Mouse (Mus musculus): ENCODE data around the gene Dner. TPM values are rescaled to one million over a fixed set of nuclear protein-coding genes. Genes with fewer than 3 reads are reported as not detected.

The Dner gene
- polyA plus RNA-seq, 1 experiment, result not detected

GRCm38 (mm10) chr1:84488546-84488945 lies 207.5 kb downstream of the Dner start:
- H3K4me3 ChIP-seq (replicated peaks), result no peak overlapping the region
- H3K36me3 ChIP-seq (ENCODE audit: control insufficient read depth), result no peaks in the 10 kb centered on the region
- no peaks in the 10 kb centered on the region for H3K27me3 ChIP-seq (ENCODE audit: control insufficient read depth)
- no peaks in the 10 kb centered on the region; the same call in 1 of the 2 replicates for H3K9me3 ChIP-seq (ENCODE audit: control insufficient read depth, low read length)
- no peak for TF ChIP-seq GATA1 (IDR thresholded peaks at IDR 0.05; ENCODE audit: low read length)
- no peak for TF ChIP-seq TAL1 (IDR thresholded peaks at IDR 0.05; ENCODE audit: low read length)
- no peaks in the 10 kb centered on the region for H3K4me1 ChIP-seq (ENCODE audit: control insufficient read depth)

DNA sequence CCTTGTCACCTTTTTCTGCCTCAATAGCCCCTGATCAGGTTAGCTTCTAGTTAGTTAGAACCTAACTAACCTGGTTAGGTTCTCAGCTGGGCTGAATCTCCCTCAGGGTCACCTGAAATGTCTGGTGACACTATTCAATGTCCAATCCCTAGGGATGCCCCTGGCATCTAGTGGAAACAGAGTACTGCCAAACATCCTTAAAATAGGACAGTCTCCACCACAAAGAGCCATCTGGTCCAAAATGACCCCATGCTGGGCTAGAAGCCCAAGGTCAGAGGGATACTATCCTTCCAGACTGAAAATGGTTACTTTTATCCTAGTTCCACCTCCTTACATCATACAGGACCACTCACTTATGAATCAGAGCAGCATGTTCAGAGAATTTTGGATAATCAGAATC lies 211.0 kb downstream of the Dner start:
- TF ChIP-seq GATA1 (IDR thresholded peaks at IDR 0.05; ENCODE audit: low read length), result no peak
- TF ChIP-seq TAL1 (IDR thresholded peaks at IDR 0.05; ENCODE audit: low read length), result no peak
- no peaks in the 10 kb centered on the region for H3K36me3 ChIP-seq (ENCODE audit: control insufficient read depth)
- H3K4me3 ChIP-seq (replicated peaks), result no peak overlapping the region
- H3K9me3 ChIP-seq (ENCODE audit: control insufficient read depth, low read length), result peaks cover 5% of the 10 kb centered on the region; the same call in 1 of the 2 replicates
- H3K4me1 ChIP-seq (ENCODE audit: control insufficient read depth), result no peaks in the 10 kb centered on the region
- no peaks in the 10 kb centered on the region for H3K27me3 ChIP-seq (ENCODE audit: control insufficient read depth)

DNA sequence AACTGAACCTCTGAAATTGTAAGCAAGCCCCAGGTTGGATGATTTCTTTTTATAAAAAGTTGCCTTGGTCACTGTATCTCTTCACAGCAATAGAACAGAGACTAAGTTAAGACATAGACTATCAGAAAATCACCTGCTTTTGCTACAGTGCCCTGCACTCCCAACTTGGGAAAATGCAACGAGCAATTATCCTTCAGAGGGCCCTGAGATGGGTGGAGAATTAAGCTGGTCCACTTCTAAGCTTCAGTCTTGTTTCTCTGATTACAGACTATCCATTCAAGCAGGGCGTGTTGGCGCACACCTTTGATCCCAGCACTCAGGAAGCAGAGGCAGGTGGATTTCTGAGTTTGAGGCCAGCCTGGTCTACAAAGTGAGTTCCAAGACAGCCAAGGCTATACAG lies 211.4 kb downstream of the Dner start:
- no peaks in the 10 kb centered on the region for H3K4me1 ChIP-seq (ENCODE audit: control insufficient read depth)
- TF ChIP-seq TAL1 (IDR thresholded peaks at IDR 0.05; ENCODE audit: low read length) (no peak), GATA1 (IDR thresholded peaks at IDR 0.05; ENCODE audit: low read length) (no peak)
- peaks cover 7% of the 10 kb centered on the region; the same call in 1 of the 2 replicates for H3K9me3 ChIP-seq (ENCODE audit: control insufficient read depth, low read length)
- no peaks in the 10 kb centered on the region for H3K27me3 ChIP-seq (ENCODE audit: control insufficient read depth)
- no peak overlapping the region for H3K4me3 ChIP-seq (replicated peaks)
- H3K36me3 ChIP-seq (ENCODE audit: control insufficient read depth), result no peaks in the 10 kb centered on the region

DNA sequence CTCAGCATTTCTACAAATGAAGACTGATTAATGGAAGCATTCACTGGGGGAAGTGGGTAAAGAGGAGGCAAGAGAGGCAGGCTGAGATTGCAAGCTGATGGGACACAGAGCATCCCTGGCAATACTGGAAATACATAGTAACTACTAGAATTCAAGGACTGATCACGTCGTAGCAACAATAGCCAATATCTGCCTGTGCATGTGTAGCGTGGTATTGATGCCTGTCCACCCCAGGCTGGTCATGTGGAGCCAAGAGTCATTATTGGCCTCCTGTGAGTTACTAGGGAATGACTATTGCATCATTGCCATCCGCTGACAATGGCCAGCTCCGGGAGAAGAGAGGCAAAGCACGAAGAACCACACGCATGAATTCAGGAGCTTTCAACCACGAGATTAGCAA lies 216.0 kb downstream of the Dner start:
- Histone ChIP-seq H3K27me3 (ENCODE audit: control insufficient read depth) (no peaks in the 10 kb centered on the region), H3K9me3 (ENCODE audit: control insufficient read depth, low read length) (peaks cover 7% of the 10 kb centered on the region; the same call in 1 of the 2 replicates), H3K4me1 (ENCODE audit: control insufficient read depth) (no peaks in the 10 kb centered on the region), H3K36me3 (ENCODE audit: control insufficient read depth) (no peaks in the 10 kb centered on the region), H3K4me3 (replicated peaks) (no peak overlapping the region)
- no peak for TF ChIP-seq GATA1 (IDR thresholded peaks at IDR 0.05; ENCODE audit: low read length)
- TF ChIP-seq TAL1 (IDR thresholded peaks at IDR 0.05; ENCODE audit: low read length), result no peak

- Histone ChIP-seq H3K36me3 (ENCODE audit: control insufficient read depth) (no peaks in the 10 kb centered on the region), H3K9me3 (ENCODE audit: control insufficient read depth, low read length) (no peaks in the 10 kb centered on the region; the same call in 1 of the 2 replicates)
Observed at GRCm38 (mm10) chr1:84474274-84474673, 221.7 kb downstream of the Dner start.

GRCm38 (mm10) chr1:84472260-84472659 lies 223.8 kb downstream of the Dner start:
- H3K36me3 ChIP-seq (ENCODE audit: control insufficient read depth), result no peaks in the 10 kb centered on the region
- no peaks in the 10 kb centered on the region; the same call in 1 of the 2 replicates for H3K9me3 ChIP-seq (ENCODE audit: control insufficient read depth, low read length)
- no peaks in the 10 kb centered on the region for H3K27me3 ChIP-seq (ENCODE audit: control insufficient read depth)
- H3K4me3 ChIP-seq (replicated peaks), result no peak overlapping the region
- H3K4me1 ChIP-seq (ENCODE audit: control insufficient read depth), result no peaks in the 10 kb centered on the region
- TF ChIP-seq TAL1 (IDR thresholded peaks at IDR 0.05; ENCODE audit: low read length) (no peak), GATA1 (IDR thresholded peaks at IDR 0.05; ENCODE audit: low read length) (no peak)

More at GRCm38 (mm10) chr1:84474274-84474673, 221.7 kb downstream of the Dner start:
- Histone ChIP-seq H3K4me1 (ENCODE audit: control insufficient read depth) (no peaks in the 10 kb centered on the region), H3K4me3 (replicated peaks) (no peak overlapping the region), H3K27me3 (ENCODE audit: control insufficient read depth) (no peaks in the 10 kb centered on the region)
- TF ChIP-seq GATA1 (IDR thresholded peaks at IDR 0.05; ENCODE audit: low read length), result no peak
- no peak for TF ChIP-seq TAL1 (IDR thresholded peaks at IDR 0.05; ENCODE audit: low read length)

DNA sequence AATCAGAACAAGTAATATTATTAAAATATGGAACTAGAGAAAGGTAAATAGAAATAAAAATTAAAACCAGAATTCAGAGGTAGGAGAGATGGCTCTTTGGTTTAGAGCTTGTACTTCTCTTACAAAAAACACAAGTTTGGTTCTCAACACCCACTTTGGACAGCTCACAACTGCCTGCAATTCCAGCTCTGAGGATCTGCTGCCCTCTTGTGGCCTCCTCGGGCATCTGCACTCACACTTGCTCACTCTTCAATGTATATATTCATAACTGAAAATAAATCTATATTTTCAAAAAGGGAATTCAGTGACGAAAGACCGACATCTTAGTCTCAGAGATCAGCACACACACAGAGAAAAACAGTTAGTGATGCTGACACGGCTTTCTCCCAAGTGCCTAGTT lies 225.7 kb downstream of the Dner start:
- TF ChIP-seq GATA1 (IDR thresholded peaks at IDR 0.05; ENCODE audit: low read length) (no peak), TAL1 (IDR thresholded peaks at IDR 0.05; ENCODE audit: low read length) (no peak)
- Histone ChIP-seq H3K9me3 (ENCODE audit: control insufficient read depth, low read length) (peaks cover 2% of the 10 kb centered on the region; the same call in 1 of the 2 replicates), H3K36me3 (ENCODE audit: control insufficient read depth) (no peaks in the 10 kb centered on the region), H3K27me3 (ENCODE audit: control insufficient read depth) (no peaks in the 10 kb centered on the region), H3K4me1 (ENCODE audit: control insufficient read depth) (no peaks in the 10 kb centered on the region), H3K4me3 (replicated peaks) (no peak overlapping the region)

GRCm38 (mm10) chr1:84467664-84468063 lies 228.4 kb downstream of the Dner start:
- Histone ChIP-seq H3K4me1 (ENCODE audit: control insufficient read depth) (no peaks in the 10 kb centered on the region), H3K36me3 (ENCODE audit: control insufficient read depth) (no peaks in the 10 kb centered on the region), H3K4me3 (replicated peaks) (no peak overlapping the region), H3K9me3 (ENCODE audit: control insufficient read depth, low read length) (peaks cover 2% of the 10 kb centered on the region; the same call in 1 of the 2 replicates), H3K27me3 (ENCODE audit: control insufficient read depth) (no peaks in the 10 kb centered on the region)
- TF ChIP-seq TAL1 (IDR thresholded peaks at IDR 0.05; ENCODE audit: low read length), result no peak
- TF ChIP-seq GATA1 (IDR thresholded peaks at IDR 0.05; ENCODE audit: low read length), result no peak

DNA sequence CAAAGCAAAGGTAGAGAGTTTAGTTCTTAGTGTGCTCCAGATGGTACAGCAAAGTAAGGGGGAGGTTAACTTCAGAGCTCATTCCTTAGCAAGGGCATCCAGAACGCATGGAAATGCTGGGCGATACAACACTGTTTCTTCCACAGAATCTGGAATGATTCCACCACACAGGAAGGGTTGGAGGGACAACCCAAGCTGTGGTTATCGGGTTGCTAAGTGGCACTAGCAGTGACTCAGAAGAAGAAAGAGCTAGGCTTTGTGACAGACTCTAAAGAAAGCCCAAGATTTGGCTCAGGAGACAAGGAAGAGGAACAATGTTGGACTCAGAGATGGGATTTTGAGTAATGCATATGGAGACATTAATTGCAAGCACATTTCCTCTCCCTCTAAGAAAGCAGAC lies 231.3 kb downstream of the Dner start:
- Histone ChIP-seq H3K36me3 (ENCODE audit: control insufficient read depth) (no peaks in the 10 kb centered on the region), H3K4me3 (replicated peaks) (no peak overlapping the region), H3K4me1 (ENCODE audit: control insufficient read depth) (no peaks in the 10 kb centered on the region), H3K27me3 (ENCODE audit: control insufficient read depth) (no peaks in the 10 kb centered on the region), H3K9me3 (ENCODE audit: control insufficient read depth, low read length) (peaks cover 4% of the 10 kb centered on the region)
- no peak for TF ChIP-seq TAL1 (IDR thresholded peaks at IDR 0.05; ENCODE audit: low read length)
- TF ChIP-seq GATA1 (IDR thresholded peaks at IDR 0.05; ENCODE audit: low read length), result no peak

Measured in erythroblast, embryonic 14.5 days (primary cell).